Mouse (Mus musculus) intestine, embryonic 16.5 days (tissue): ENCODE data around the gene Tbc1d10b. TPM values are rescaled to one million over a fixed set of nuclear protein-coding genes. Genes with fewer than 3 reads are reported as not detected.
A peak's percentile ranks its signal among the peaks of the same experiment; 100 is the strongest.
"Not testable (repeated sequence)": the region's sequence is repeated elsewhere in the genome, so short reads cannot be mapped to it uniquely, and the experiment has no call there.

ENCODE experiments used
- ATAC-seq: fragments of 200-750 bp; cut with Nextera tagmentation; 2 replicates; pipeline ENCODE4 v1.8.0; 2017; ENCODE audit warnings: moderate TSS enrichment, moderate library complexity
- H3K27ac ChIP-seq: fragments of 300-500 bp; sonication (generic); 2 replicates; pipeline ENCODE4 v1.5.1; 2014; ENCODE audit warnings: mild to moderate bottlenecking, low read length
- H3K27me3 ChIP-seq: fragments of 300-500 bp; sonication (generic); replicated peaks from 2 replicates; pipeline ENCODE4 v1.6.1; 2014; ENCODE audit warnings: low read length, control low read depth, mixed read lengths; ENCODE audit not compliant: control insufficient read depth, insufficient read depth
- H3K36me3 ChIP-seq: fragments of 300-500 bp; sonication (generic); 2 replicates; pipeline ENCODE4 v1.6.1; 2014; ENCODE audit warnings: low read length, control low read depth; ENCODE audit not compliant: control insufficient read depth, insufficient read depth
- H3K4me1 ChIP-seq: fragments of 300-500 bp; sonication (generic); 2 replicates; pipeline ENCODE4 v1.6.1; 2014; ENCODE audit warnings: low read length, control low read depth, mixed read lengths; ENCODE audit not compliant: control insufficient read depth, insufficient read depth
- H3K4me2 ChIP-seq: fragments of 300-500 bp; sonication (generic); 2 replicates; pipeline ENCODE4 v1.6.1; 2014; ENCODE audit warnings: low read depth, low read length, control low read depth
- H3K4me3 ChIP-seq: fragments of 300-500 bp; sonication (generic); 2 replicates; pipeline ENCODE4 v1.5.1; 2014; ENCODE audit warnings: mild to moderate bottlenecking, low read length
- H3K9ac ChIP-seq: fragments of 300-500 bp; sonication (generic); 2 replicates; pipeline ENCODE4 v1.6.1; 2014; ENCODE audit warnings: low read depth, low read length
- H3K9me3 ChIP-seq: fragments of 300-500 bp; sonication (generic); 2 replicates; pipeline ENCODE4 v1.6.1; 2016; ENCODE audit warnings: low read length, control low read depth; ENCODE audit not compliant: control insufficient read depth
- WGBS: fragments of 180-500 bp; shearing (Covaris S2); extraction: QIAGEN DNeasy Blood & Tissue Kit; methylation state at CpG from one replicate; pipeline ENCODE4 v1.1.7; 2014; 5-methylcytosine and 5-hydroxymethylcytosine counted together
- polyA plus RNA-seq: library from polyadenylated mRNA; unstranded; fragments of >200 nt; fragmentation: Nextera tagmentation; extraction: Ambion mirVana; gene quantifications from 2 replicates; pipeline ENCODE4 v1.2.1, GENCODE M21; 2015

Tbc1d10b gene
- polyA plus RNA-seq = 15.5 and 18.4 TPM in 2 replicates

- Histone ChIP-seq H3K27ac (peak within 1 kb of the TSS; percentile 90), H3K9me3 (no peaks in the 10 kb centered on the region), H3K4me2 (peak within 1 kb of the TSS; percentile 78), H3K4me1 (peaks cover 13% of the 10 kb centered on the region), H3K4me3 (peak within 1 kb of the TSS; percentile 95), H3K36me3 (peaks cover 4% of the 10 kb centered on the region; the same call in 1 of the 2 replicates), H3K27me3 (no peaks in the 10 kb centered on the region), H3K9ac (peak within 1 kb of the TSS; percentile 93)
- peak; percentile 44 for ATAC-seq
- WGBS = 0% methylated on average over 20 of the region's 44 CpGs
These were observed at the start of gene Tbc1d10b for GRCm38 (mm10) chr7:127208295-127208552. Tbc1d10b (minus strand) TSS chr7:127208468.

DNA sequence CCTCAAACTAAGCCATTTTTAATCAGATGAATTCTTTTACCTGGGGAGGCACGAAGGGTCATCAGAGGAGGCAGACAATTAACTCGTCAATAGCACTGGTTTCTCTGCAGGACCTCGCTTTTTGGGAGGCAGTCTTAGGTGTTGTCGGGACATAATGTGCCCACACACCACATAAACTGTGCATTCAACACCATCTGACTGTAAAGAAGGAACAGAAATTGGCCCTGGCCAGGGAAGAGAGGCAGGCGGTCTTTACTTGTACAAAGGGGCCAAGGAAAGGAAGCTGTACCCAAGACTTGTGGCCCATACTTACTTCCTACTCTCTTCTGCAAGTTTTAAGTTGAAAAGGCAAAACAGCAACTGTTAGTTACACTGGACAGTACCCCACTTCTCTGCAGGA lies 48.2 kb upstream of the Tbc1d10b start:
- no peak overlapping the region for H3K4me3 ChIP-seq
- no peak overlapping the region for H3K4me2 ChIP-seq
- no peaks in the 10 kb centered on the region for H3K27me3 ChIP-seq
- H3K9ac ChIP-seq = no peak overlapping the region
- H3K27ac ChIP-seq = no peak overlapping the region
- no peak for ATAC-seq
- no peaks in the 10 kb centered on the region for H3K9me3 ChIP-seq
- 92% methylated on average over 5 of the region's 5 CpGs for WGBS
- 0 out of 2 replicates have a peak, but pooled peaks cover 2% of the 10 kb centered on the region for H3K36me3 ChIP-seq
- H3K4me1 ChIP-seq = peaks cover 14% of the 10 kb centered on the region

GRCm38 (mm10) chr7:127255965-127256364 lies 47.7 kb upstream of the Tbc1d10b start:
- H3K4me2 ChIP-seq = no peak overlapping the region
- H3K9me3 ChIP-seq = no peaks in the 10 kb centered on the region
- H3K36me3 ChIP-seq = 0 out of 2 replicates have a peak, but pooled peaks cover 5% of the 10 kb centered on the region
- peaks cover 12% of the 10 kb centered on the region for H3K4me1 ChIP-seq
- H3K4me3 ChIP-seq = no peak overlapping the region
- H3K27ac ChIP-seq = no peak overlapping the region
- H3K9ac ChIP-seq = no peak overlapping the region
- H3K27me3 ChIP-seq = no peaks in the 10 kb centered on the region
- ATAC-seq = no peak
- WGBS = 84% methylated on average over 2 of the region's 2 CpGs

DNA sequence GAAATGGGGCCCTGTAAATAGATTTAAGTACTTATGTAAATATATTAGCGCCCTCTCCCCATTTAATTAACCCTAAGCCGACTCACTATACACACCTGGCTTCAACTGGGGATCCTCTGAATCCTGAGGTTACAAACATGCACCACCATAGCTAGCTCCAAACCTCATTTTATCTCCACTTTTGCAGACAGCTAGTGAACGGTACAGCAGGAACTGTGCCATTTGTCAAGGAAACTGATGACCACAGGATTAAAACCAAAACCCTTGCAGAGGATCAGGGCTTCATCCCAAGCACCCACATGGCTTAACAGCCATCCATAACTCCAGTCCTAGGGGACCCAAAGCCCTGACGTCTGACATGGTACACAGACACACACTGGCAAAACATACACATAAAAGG lies 46.7 kb upstream of the Tbc1d10b start:
- Histone ChIP-seq H3K27me3 (no peaks in the 10 kb centered on the region), H3K4me1 (peaks cover 11% of the 10 kb centered on the region), H3K36me3 (0 out of 2 replicates have a peak, but pooled peaks cover 5% of the 10 kb centered on the region), H3K27ac (peak overlapping the region; percentile 94; the same call in 1 of the 2 replicates), H3K9ac (peak overlapping the region; percentile 75), H3K9me3 (no peaks in the 10 kb centered on the region), H3K4me2 (peak overlapping the region; percentile 98), H3K4me3 (peak overlapping the region; percentile 60)
- WGBS = 12% methylated on average over 4 of the region's 4 CpGs
- ATAC-seq = no peak

DNA sequence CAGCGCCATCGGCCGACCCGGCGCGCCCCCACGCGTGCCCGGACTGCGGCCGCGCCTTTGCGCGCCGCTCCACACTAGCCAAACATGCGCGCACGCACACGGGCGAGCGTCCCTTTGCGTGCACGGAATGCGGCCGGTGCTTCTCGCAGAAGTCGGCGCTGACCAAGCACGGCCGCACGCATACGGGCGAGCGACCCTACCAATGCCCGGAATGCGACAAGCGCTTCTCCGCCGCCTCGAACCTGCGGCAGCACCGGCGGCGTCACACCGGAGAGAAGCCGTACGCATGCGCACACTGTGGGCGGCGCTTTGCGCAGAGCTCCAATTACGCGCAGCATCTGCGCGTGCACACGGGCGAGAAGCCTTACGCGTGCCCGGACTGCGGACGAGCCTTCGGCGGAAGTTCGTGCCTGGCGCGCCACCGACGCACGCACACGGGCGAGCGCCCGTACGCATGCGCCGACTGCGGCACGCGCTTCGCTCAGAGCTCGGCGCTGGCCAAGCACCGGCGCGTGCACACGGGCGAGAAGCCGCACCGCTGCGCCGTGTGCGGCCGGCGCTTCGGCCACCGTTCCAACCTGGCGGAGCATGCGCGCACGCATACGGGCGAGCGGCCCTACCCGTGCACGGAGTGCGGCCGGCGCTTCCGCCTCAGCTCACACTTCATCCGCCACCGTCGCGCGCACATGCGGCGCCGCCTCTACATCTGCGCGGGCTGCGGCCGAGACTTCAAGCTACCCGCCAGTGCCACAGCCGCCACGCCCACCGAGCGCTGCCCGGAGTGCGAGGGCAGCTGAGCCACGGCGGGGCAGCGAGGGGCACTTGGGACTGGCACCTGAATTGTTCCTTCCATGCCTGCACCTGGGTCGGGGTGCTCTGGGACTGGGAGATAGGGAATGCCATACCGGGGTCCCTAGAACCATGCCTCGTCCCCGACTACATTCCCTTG lies 45.8 kb upstream of the Tbc1d10b start:
- Histone ChIP-seq H3K27ac (peak overlapping the region; percentile 94), H3K9me3 (no peaks in the 10 kb centered on the region), H3K36me3 (0 out of 2 replicates have a peak, but pooled peaks cover 5% of the 10 kb centered on the region), H3K9ac (peak overlapping the region; percentile 75), H3K27me3 (no peaks in the 10 kb centered on the region), H3K4me3 (peak overlapping the region; percentile 60), H3K4me2 (peak overlapping the region; percentile 98), H3K4me1 (peaks cover 8% of the 10 kb centered on the region)
- peak; percentile 96 for ATAC-seq
- under 1% methylated on average over 136 of the region's 136 CpGs for WGBS

DNA sequence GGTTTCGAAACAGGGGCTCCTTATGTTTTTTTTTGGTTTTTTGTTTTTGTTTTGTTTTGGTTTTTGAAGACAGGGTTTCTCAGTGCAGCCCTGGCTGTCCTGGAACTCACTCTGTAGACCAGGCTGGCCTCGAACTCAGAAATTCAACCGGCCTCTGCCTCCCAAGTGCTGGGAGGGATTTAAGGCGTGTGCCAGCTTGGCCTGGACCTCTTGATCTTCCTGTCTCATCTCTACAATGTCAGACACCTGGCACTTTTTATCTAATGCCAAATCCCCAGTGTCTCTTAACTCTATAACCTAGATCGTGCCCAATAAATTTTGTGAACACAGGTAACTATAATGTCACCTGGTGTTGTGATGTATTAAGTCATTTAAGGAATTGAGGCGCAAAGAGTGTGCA lies 45.1 kb upstream of the Tbc1d10b start:
- 75% methylated on average over 6 of the region's 6 CpGs for WGBS
- Histone ChIP-seq H3K4me3 (peak overlapping the region; percentile 60), H3K27ac (peak overlapping the region; percentile 83), H3K4me2 (peak overlapping the region; percentile 98), H3K9me3 (no peaks in the 10 kb centered on the region), H3K36me3 (0 out of 2 replicates have a peak, but pooled peaks cover 5% of the 10 kb centered on the region), H3K27me3 (no peaks in the 10 kb centered on the region), H3K4me1 (peaks cover 6% of the 10 kb centered on the region), H3K9ac (peak overlapping the region; percentile 75)
- ATAC-seq = no peak

DNA sequence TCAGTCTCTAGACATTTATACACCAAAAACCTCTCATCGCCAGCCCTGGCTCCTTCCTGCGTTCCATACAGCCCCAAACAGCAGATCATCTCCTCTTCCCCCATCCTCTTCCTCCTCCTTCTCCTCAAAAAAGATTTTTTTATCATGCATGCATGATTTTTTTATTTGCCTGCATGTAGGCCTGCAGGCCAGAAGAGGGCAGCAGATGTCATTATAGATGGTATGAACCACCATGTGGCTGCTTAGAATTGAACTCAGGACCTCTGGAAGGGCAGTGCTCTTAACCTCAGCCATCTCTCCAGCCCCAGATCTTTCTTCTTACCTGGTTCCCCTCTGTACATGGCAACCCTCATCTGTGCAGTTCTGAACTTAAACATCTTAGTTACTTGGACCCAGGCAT lies 44.1 kb upstream of the Tbc1d10b start:
- no peak overlapping the region for H3K4me2 ChIP-seq
- H3K4me3 ChIP-seq = no peak overlapping the region
- H3K36me3 ChIP-seq = 0 out of 2 replicates have a peak, but pooled peaks cover 5% of the 10 kb centered on the region
- H3K27me3 ChIP-seq = no peaks in the 10 kb centered on the region
- no peak for ATAC-seq
- H3K4me1 ChIP-seq = peaks cover 6% of the 10 kb centered on the region
- no peak overlapping the region for H3K9ac ChIP-seq
- WGBS = 90% methylated on average over 2 of the region's 2 CpGs
- H3K9me3 ChIP-seq = no peaks in the 10 kb centered on the region
- no peak overlapping the region for H3K27ac ChIP-seq

GRCm38 (mm10) chr7:127250511-127250910 lies 42.2 kb upstream of the Tbc1d10b start:
- not testable (repeated sequence) for H3K27me3 ChIP-seq, H3K9me3 ChIP-seq, H3K27ac ChIP-seq, H3K4me2 ChIP-seq, H3K9ac ChIP-seq, ATAC-seq, H3K4me3 ChIP-seq, H3K36me3 ChIP-seq
- 93% methylated on average over 8 of the region's 8 CpGs for WGBS
- H3K4me1 ChIP-seq = peaks cover 11% of the 10 kb centered on the region

- peak; percentile 80 for ATAC-seq
- 8% methylated on average over 33 of the region's 33 CpGs for WGBS
- Histone ChIP-seq H3K4me1 (peaks cover 18% of the 10 kb centered on the region), H3K4me3 (peak overlapping the region; percentile 92), H3K9ac (peak overlapping the region; percentile 96), H3K4me2 (peak overlapping the region; percentile 91), H3K27ac (peak overlapping the region; percentile 97), H3K36me3 (no peaks in the 10 kb centered on the region), H3K27me3 (no peaks in the 10 kb centered on the region), H3K9me3 (no peaks in the 10 kb centered on the region)
These were observed 36.6 kb upstream of the Tbc1d10b start for GRCm38 (mm10) chr7:127244658-127245510.
